Mouse (Mus musculus) stomach, postnatal 0 days (tissue): ENCODE data around the gene Zdhhc16. TPM values are rescaled to one million over a fixed set of nuclear protein-coding genes. Genes with fewer than 3 reads are reported as not detected.
A peak's percentile ranks its signal among the peaks of the same experiment; 100 is the strongest.

ENCODE experiments used
- ATAC-seq: fragments of 200-750 bp; cut with Nextera tagmentation; 2 replicates; pipeline ENCODE4 v1.8.0; 2017; ENCODE audit not compliant: low FRiP score, low TSS enrichment
- DNase-seq: peaks from one replicate; pipeline ENCODE4 v3.0.0-alpha.2; 2016; ENCODE audit warnings: low spot score
- H3K27ac ChIP-seq: fragments of 300-500 bp; sonication (generic); replicated peaks from 2 replicates; pipeline ENCODE4 v1.5.1; 2014; ENCODE audit warnings: mild to moderate bottlenecking, control low read depth
- H3K27me3 ChIP-seq: fragments of 300-500 bp; sonication (generic); 2 replicates; pipeline ENCODE4 v1.6.1; 2014; ENCODE audit warnings: low read length; ENCODE audit not compliant: control insufficient read depth, insufficient read depth
- H3K36me3 ChIP-seq: fragments of 300-500 bp; sonication (generic); 2 replicates; pipeline ENCODE4 v1.6.1; 2014; ENCODE audit warnings: low read length, mixed read lengths; ENCODE audit not compliant: control insufficient read depth, insufficient read depth
- H3K4me1 ChIP-seq: fragments of 300-500 bp; sonication (generic); replicated peaks from 2 replicates; pipeline ENCODE4 v1.6.1; 2014; ENCODE audit warnings: antibody characterized with exemption; ENCODE audit not compliant: control insufficient read depth, insufficient read depth
- H3K4me2 ChIP-seq: fragments of 300-500 bp; sonication (generic); replicated peaks from 2 replicates; pipeline ENCODE4 v1.6.1; 2014; ENCODE audit warnings: low read depth, mild to moderate bottlenecking, control low read depth, moderate library complexity
- H3K4me3 ChIP-seq: fragments of 300-500 bp; sonication (generic); 2 replicates; pipeline ENCODE4 v1.5.1; 2014; ENCODE audit warnings: low read depth, low read length, control low read depth
- H3K9ac ChIP-seq: fragments of 300-500 bp; sonication (generic); 2 replicates; pipeline ENCODE4 v1.6.1; 2014; ENCODE audit warnings: mild to moderate bottlenecking, low read length, control low read depth, mixed read lengths
- H3K9me3 ChIP-seq: fragments of 300-500 bp; sonication (generic); 2 replicates; pipeline ENCODE4 v1.6.1; 2016; ENCODE audit warnings: low read length; ENCODE audit not compliant: control insufficient read depth
- CTCF ChIP-seq: IDR thresholded peaks from 2 replicates; pipeline ENCODE4 v1.5.1; 2016; ENCODE audit warnings: antibody characterized with exemption, low read depth, mild to moderate bottlenecking, moderate library complexity
- EP300 ChIP-seq: optimal IDR thresholded peaks from 2 replicates; pipeline ENCODE3; 2016; ENCODE audit warnings: antibody characterized with exemption
- WGBS: fragments of 180-500 bp; shearing (Covaris S2); extraction: QIAGEN DNeasy Blood & Tissue Kit; methylation state at CpG from one replicate; pipeline ENCODE4 v1.1.7; 2014; 5-methylcytosine and 5-hydroxymethylcytosine counted together
- polyA plus RNA-seq: library from polyadenylated mRNA; unstranded; fragments of >200 nt; fragmentation: Nextera tagmentation; extraction: Ambion mirVana; gene quantifications from 2 replicates; pipeline ENCODE4 v1.2.1, GENCODE M21; 2015

The Zdhhc16 gene
- polyA plus RNA-seq, 1 experiment from 2014 or later: 37.4 TPM

DNA sequence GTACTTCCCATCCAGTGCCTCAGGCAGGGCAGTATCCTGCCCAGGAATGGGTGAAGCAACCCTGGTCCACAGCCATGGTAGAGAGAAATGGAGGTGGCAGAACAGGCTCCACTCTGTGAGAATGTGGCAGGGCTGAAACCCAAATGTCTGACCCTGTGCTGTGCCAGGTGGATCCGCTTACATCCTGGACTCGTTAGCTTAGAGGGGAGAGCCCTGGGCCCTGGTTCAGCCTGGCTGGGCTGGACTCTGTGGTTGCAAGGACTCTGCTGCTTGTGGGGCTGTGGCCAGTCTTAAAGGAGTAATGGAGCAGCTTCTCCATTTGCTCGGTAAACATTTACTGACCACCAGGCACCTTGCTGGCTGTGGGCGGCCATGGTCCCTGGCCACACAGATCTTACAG is 53.9 kb downstream of the Zdhhc16 start:
- no peak for ATAC-seq
- no peak for DNase-seq
- no peaks in the 10 kb centered on the region for H3K27me3 ChIP-seq
- TF ChIP-seq EP300: no peak
- TF ChIP-seq CTCF: no peak
- H3K4me2 ChIP-seq: no peak overlapping the region
- H3K4me1 ChIP-seq: no peaks in the 10 kb centered on the region
- no peak overlapping the region for H3K27ac ChIP-seq
- WGBS: 79% methylated on average over 4 of the region's 4 CpGs
- H3K9me3 ChIP-seq: no peaks in the 10 kb centered on the region
- H3K36me3 ChIP-seq: no peaks in the 10 kb centered on the region
- H3K4me3 ChIP-seq: no peak overlapping the region
- H3K9ac ChIP-seq: no peak overlapping the region

DNA sequence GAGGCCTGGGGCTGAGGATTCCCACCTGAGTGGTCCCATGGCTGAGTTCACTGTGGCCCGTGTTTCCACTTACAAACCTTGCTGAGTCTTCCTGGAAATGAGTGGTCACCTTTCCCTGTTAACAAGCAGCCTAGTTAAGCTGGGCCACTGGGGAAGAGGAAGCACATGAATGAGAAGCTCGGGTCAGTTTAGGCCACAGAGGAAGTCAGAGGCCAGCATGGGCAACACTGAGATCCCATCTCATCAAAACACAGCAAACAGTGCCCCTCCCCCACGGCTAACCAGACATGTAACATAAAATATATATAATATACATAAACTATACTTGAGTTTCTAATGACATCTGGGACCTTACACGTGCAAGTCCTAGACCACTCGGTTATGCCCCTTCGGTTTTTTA is 56.5 kb downstream of the Zdhhc16 start:
- ATAC-seq: no peak
- 76% methylated on average over 6 of the region's 6 CpGs for WGBS
- Histone ChIP-seq H3K9ac (no peak overlapping the region), H3K4me3 (no peak overlapping the region), H3K9me3 (no peaks in the 10 kb centered on the region), H3K36me3 (no peaks in the 10 kb centered on the region), H3K4me1 (peaks cover 4% of the 10 kb centered on the region; the same call in 1 of the 2 replicates), H3K4me2 (no peak overlapping the region), H3K27ac (no peak overlapping the region), H3K27me3 (no peaks in the 10 kb centered on the region)
- no peak for DNase-seq
- TF ChIP-seq CTCF: no peak
- no peak for TF ChIP-seq EP300

DNA sequence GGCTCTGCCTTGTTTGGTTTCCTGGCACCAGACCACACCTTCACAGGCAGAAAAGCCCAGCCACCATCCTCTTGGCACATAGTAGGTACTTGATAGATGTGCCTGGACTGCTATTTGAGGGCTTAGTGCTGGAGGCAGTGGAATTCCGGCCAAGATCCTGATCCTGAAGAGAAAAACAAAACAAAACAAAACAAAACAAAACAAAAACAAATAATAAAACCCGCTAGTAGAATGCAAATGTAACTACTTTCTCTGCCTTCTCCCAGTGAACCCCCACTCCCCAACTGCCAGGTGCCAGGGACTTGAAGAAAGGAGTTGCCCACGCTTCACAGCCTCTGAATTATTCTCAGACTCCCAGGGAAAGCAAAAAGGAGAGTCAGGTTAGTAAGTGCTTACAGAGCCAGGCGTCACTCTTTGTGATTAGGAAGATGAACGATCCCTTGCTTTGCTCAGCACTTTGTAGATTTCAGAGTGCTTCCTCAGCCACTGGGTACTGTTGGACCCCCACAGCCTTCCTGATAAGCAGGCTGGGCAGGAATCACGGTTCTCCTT is 58.7 kb downstream of the Zdhhc16 start:
- ATAC-seq (no peak), DNase-seq (no peak)
- Histone ChIP-seq H3K9ac (no peak overlapping the region), H3K36me3 (no peaks in the 10 kb centered on the region), H3K4me2 (no peak overlapping the region), H3K4me3 (no peak overlapping the region), H3K27me3 (no peaks in the 10 kb centered on the region), H3K4me1 (peaks cover 4% of the 10 kb centered on the region; the same call in 1 of the 2 replicates), H3K9me3 (no peaks in the 10 kb centered on the region), H3K27ac (no peak overlapping the region)
- 53% methylated on average over 6 of the region's 6 CpGs for WGBS
- TF ChIP-seq EP300: no peak
- TF ChIP-seq CTCF: no peak

DNA sequence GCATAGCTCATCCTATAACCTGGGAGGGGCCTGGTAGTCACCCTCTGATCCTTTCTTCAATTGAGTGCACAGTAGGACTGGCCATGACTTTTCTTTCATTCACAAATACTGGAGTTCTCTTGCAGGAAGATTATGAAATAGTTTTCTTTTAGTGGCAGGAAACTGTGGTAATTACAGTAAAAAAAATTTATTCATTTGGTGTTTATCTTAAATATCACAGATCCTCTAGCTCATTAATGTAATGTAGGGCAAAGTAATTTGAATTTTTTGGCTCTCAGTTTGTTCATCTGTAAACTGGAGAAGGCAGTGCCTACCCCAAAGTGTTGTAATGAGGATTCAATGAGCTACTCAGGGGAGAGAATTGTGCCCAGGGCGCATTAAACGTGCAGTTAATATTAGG is 59.7 kb downstream of the Zdhhc16 start:
- H3K27ac ChIP-seq: no peak overlapping the region
- no peaks in the 10 kb centered on the region for H3K9me3 ChIP-seq
- H3K4me1 ChIP-seq: peaks cover 4% of the 10 kb centered on the region; the same call in 1 of the 2 replicates

GRCm38 (mm10) chr19:41993484-41993883 is 60.2 kb downstream of the Zdhhc16 start:
- H3K27ac ChIP-seq: no peak overlapping the region
- peaks cover 4% of the 10 kb centered on the region; the same call in 1 of the 2 replicates for H3K4me1 ChIP-seq
- H3K36me3 ChIP-seq: no peaks in the 10 kb centered on the region
- ATAC-seq: 0 out of 2 replicates have a peak, but pooled peaks have one; percentile 30
- no peaks in the 10 kb centered on the region for H3K27me3 ChIP-seq
- DNase-seq: peak; percentile 54
- TF ChIP-seq CTCF (no peak), EP300 (no peak)
- no peaks in the 10 kb centered on the region for H3K9me3 ChIP-seq
- no peak overlapping the region for H3K9ac ChIP-seq
- no peak overlapping the region for H3K4me3 ChIP-seq
- WGBS: 28% methylated on average over 6 of the region's 6 CpGs
- no peak overlapping the region; the same call in 1 of the 2 replicates for H3K4me2 ChIP-seq

More for the DNA sequence above, 59.7 kb downstream of the Zdhhc16 start:
- Histone ChIP-seq H3K9ac (no peak overlapping the region), H3K4me2 (no peak overlapping the region), H3K27me3 (no peaks in the 10 kb centered on the region), H3K4me3 (no peak overlapping the region), H3K36me3 (no peaks in the 10 kb centered on the region)
- ATAC-seq: no peak
- TF ChIP-seq EP300 (no peak), CTCF (no peak)
- DNase-seq: no peak
- WGBS: 41% methylated on average over 2 of the region's 2 CpGs

Other genes starting within 250 kb of the Zdhhc16 start
- gene Slit1, start 189.8 kb upstream of the Zdhhc16 start, polyA plus RNA-seq: 0.25 and 0.28 TPM in 2 replicates
- 2.7 and 3.5 TPM in 2 replicates for gene Arhgap19, start 131.4 kb upstream of the Zdhhc16 start, polyA plus RNA-seq
- gene Frat1, start 103.5 kb upstream of the Zdhhc16 start, polyA plus RNA-seq: 9.3 and 9.8 TPM in 2 replicates
- 3.5 and 4.3 TPM in 2 replicates for gene Frat2, start 85.3 kb upstream of the Zdhhc16 start, polyA plus RNA-seq
- gene Rrp12, start 37.3 kb upstream of the Zdhhc16 start, polyA plus RNA-seq: 6.3 and 6.4 TPM in 2 replicates
- gene Pgam1, start 21.6 kb upstream of the Zdhhc16 start, polyA plus RNA-seq: 334 and 339 TPM in 2 replicates
- gene Exosc1, start 57 bp upstream of the Zdhhc16 start, polyA plus RNA-seq: 46.4 and 47.2 TPM in 2 replicates
- gene Mms19, start 47.7 kb downstream of the Zdhhc16 start, polyA plus RNA-seq: 10.2 and 11.7 TPM in 2 replicates
- 21.3 and 23.5 TPM in 2 replicates for gene Ubtd1, start 48.3 kb downstream of the Zdhhc16 start, polyA plus RNA-seq
- 0.11 and 0.12 TPM in 2 replicates for gene Ankrd2, start 102.5 kb downstream of the Zdhhc16 start, polyA plus RNA-seq
- gene Hoga1, start 112.1 kb downstream of the Zdhhc16 start, polyA plus RNA-seq: 1.6 and 1.8 TPM in 2 replicates
- not detected in 2 replicates for gene 4933411K16Rik, start 118.8 kb downstream of the Zdhhc16 start, polyA plus RNA-seq
- gene Morn4, start 152.9 kb downstream of the Zdhhc16 start, polyA plus RNA-seq: 7.3 and 8.2 TPM in 2 replicates
- 20.8 and 21.6 TPM in 2 replicates for gene Pi4k2a, start 157.0 kb downstream of the Zdhhc16 start, polyA plus RNA-seq
- gene Avpi1, start 195.6 kb downstream of the Zdhhc16 start, polyA plus RNA-seq: 108 and 117 TPM in 2 replicates
- gene Marveld1, start 213.9 kb downstream of the Zdhhc16 start, polyA plus RNA-seq: 15.3 and 23.6 TPM in 2 replicates
- gene Zfyve27, start 230.5 kb downstream of the Zdhhc16 start, polyA plus RNA-seq: 14.1 and 15.3 TPM in 2 replicates